9 mouse cellular contexts compared by ENCODE assay signal in genomic region chr3:136325783-136326182, GRCm38 (mm10). TPM values are rescaled to one million over a fixed set of nuclear protein-coding genes. Genes with fewer than 3 reads are reported as not detected.
DNase-seq lines count a peak whose midpoint lies in the region; ATAC-seq lines count a peak whose summit lies in the region.
"Had no signal": no experiment of that assay in that cellular context is flagged by ENCODE, and none has a peak within 500 bp of the region (broad histone marks: within the 10 kb centered on the region; RNA-seq: fewer than 3 reads in every experiment).

Gene Bank1 (minus strand): TSS chr3:136326066.

- H3K27ac ChIP-seq in heart, embryonic 11.5 days (ENCODE audit: low read depth, low read length): no peak within 1 kb of the TSS
- H3K27ac ChIP-seq in macrophage: peak within 1 kb of the TSS; percentile 90
- H3K27ac ChIP-seq: embryonic facial prominence, embryonic 12.5 days had no signal

- no peaks in the 10 kb centered on the region for H3K4me1 ChIP-seq in heart, embryonic 11.5 days (ENCODE audit: control insufficient read depth, insufficient read depth, low read length)
- H3K4me1 ChIP-seq: embryonic facial prominence, embryonic 12.5 days had no signal

- H3K79me2 ChIP-seq in macrophage (ENCODE audit: inconsistent target): no peaks in the 10 kb centered on the region

- no peak for ATAC-seq in heart, embryonic 11.5 days (replicated peaks; ENCODE audit: insufficient number of reproducible peaks, low FRiP score, low TSS enrichment)

- H3K4me3 ChIP-seq in heart, embryonic 11.5 days (ENCODE audit: low read depth, low read length): no peak within 1 kb of the TSS
- peak within 1 kb of the TSS; percentile 35 for H3K4me3 ChIP-seq in macrophage (ENCODE audit: inconsistent target)
- H3K4me3 ChIP-seq: embryonic facial prominence, embryonic 12.5 days had no signal

- no peaks in the 10 kb centered on the region for H3K36me3 ChIP-seq in heart, embryonic 11.5 days (ENCODE audit: control insufficient read depth, insufficient read depth, low read length)
- no peaks in the 10 kb centered on the region for H3K36me3 ChIP-seq in macrophage (ENCODE audit: inconsistent target)
- H3K36me3 ChIP-seq: embryonic facial prominence, embryonic 12.5 days had no signal

- H3K9me3 ChIP-seq in heart, embryonic 11.5 days (replicated peaks; ENCODE audit: control insufficient read depth, low read length): no peaks in the 10 kb centered on the region
- H3K9me3 ChIP-seq: embryonic facial prominence, embryonic 12.5 days had no signal

- DNase-seq in heart, adult 18-20 months: peak; percentile 18 to 81
- peak; percentile 23 for DNase-seq in adrenal gland, postnatal 14 days
- peak; percentile 2 to 40 for DNase-seq in kidney, postnatal 25 days
- DNase-seq in thymus, postnatal 25 days: peak; percentile 20
- DNase-seq in left cerebral cortex, adult 11 months (ENCODE audit: low spot score): no peak
- DNase-seq in MN1 (ENCODE audit: low spot score): no peak

- no peak within 1 kb of the TSS for H3K9ac ChIP-seq in heart, embryonic 11.5 days (ENCODE audit: low read depth, low read length)
- H3K9ac ChIP-seq: embryonic facial prominence, embryonic 12.5 days had no signal

- no peaks in the 10 kb centered on the region for H3K27me3 ChIP-seq in heart, embryonic 11.5 days (ENCODE audit: control insufficient read depth, insufficient read depth, low read length)
- H3K27me3 ChIP-seq: embryonic facial prominence, embryonic 12.5 days had no signal

- H3K4me2 ChIP-seq in heart, embryonic 11.5 days: no peak within 1 kb of the TSS
- H3K4me2 ChIP-seq: embryonic facial prominence, embryonic 12.5 days had no signal

- 54% methylated on average over 5 of the region's 5 CpGs for WGBS in heart, embryonic 11.5 days (ENCODE audit: insufficient replicate concordance)
- 0% methylated on average over 5 of the region's 5 CpGs for WGBS in macrophage (ENCODE audit: missing documents)

RNA-seq across cellular contexts. Expression of gene Bank1, which starts in this region (rescaled TPM):
- 1 to 10 TPM in 1 of 2 experiments, under 1 TPM in 1; 0.89 to 4.2 TPM for total RNA-seq in heart, adult 18-20 months (2021)
- 0.23 and 0.43 TPM in 2 replicates for polyA plus RNA-seq in heart, embryonic 11.5 days (2014; fragmentation: Nextera tagmentation; extraction: Ambion mirVana)
- total RNA-seq in adrenal gland, postnatal 14 days (2021): 1.2 and 6.8 TPM in 2 replicates
- total RNA-seq in macrophage (2018; cell fraction: chromatin; rRNA removed): 10 to 100 TPM in 21 of 26 experiments, 1 to 10 TPM in 5; 1.8 to 29.0 (median 14.6) TPM
- total RNA-seq in macrophage (2018; cell fraction: cytosol; rRNA removed): 1 to 10 TPM; 1.8 to 6.5 (median 4.2) TPM
- total RNA-seq in macrophage (2018; cell fraction: nucleus; rRNA removed): 10 to 100 TPM in 10 of 26 experiments, 1 to 10 TPM in 16; 2.0 to 35.2 (median 7.3) TPM
- 2.9 to 8.3 TPM (median 8.3 TPM) in 3 replicates for polyA plus RNA-seq in macrophage (2018)

Comparison
In these comparisons a context has a peak if more than half of its experiments do, and no peak if none do; other contexts are left out.
1. DNase-seq: peak in heart, adult 18-20 months (2 of 2), adrenal gland, postnatal 14 days (single experiment), kidney, postnatal 25 days (2 of 2) and thymus, postnatal 25 days (single experiment); none in left cerebral cortex, adult 11 months (single experiment) and MN1 (single experiment).